Mouse (Mus musculus) MEL (cell line): Measurements from ENCODE around the gene Ssna1. TPM values are rescaled to one million over a fixed set of nuclear protein-coding genes. Genes with fewer than 3 reads are reported as not detected.
A peak's percentile ranks its signal among the peaks of the same experiment; 100 is the strongest.

ENCODE experiments used
- DNase-seq: peaks from one replicate; pipeline ENCODE4 v3.0.0; 2011; ENCODE audit warnings: low read depth, low spot score
- H3K27ac ChIP-seq: 2 replicates; pipeline ENCODE4 v1.5.1; 2012; ENCODE audit warnings: low read depth, mild to moderate bottlenecking, control low read depth, low read length, moderate library complexity; ENCODE audit not compliant: control insufficient read depth
- H3K27me3 ChIP-seq, 2 experiments: fragments of 150-350 bp in 1 of 2; sonication (generic) in 1 of 2; 2 replicates each; pipeline ENCODE4 v1.6.1; 2012; ENCODE audit warnings: low read length in 2 of 2, mild to moderate bottlenecking in 2 of 2, improper control_type of control experiment in 1 of 2, moderate library complexity in 1 of 2; ENCODE audit not compliant: insufficient read depth in 2 of 2, control insufficient read depth in 1 of 2
- H3K36me3 ChIP-seq, 2 experiments: 2 replicates each; pipeline ENCODE4 v1.6.1; 2012 to 2014; ENCODE audit warnings: low read length in 2 of 2, improper control_type of control experiment in 1 of 2, inconsistent platforms in 1 of 2, mild to moderate bottlenecking in 1 of 2; ENCODE audit not compliant: insufficient read depth in 2 of 2, control insufficient read depth in 1 of 2
- H3K4me1 ChIP-seq, 2 experiments: fragments of 150-350 bp in 1 of 2; sonication (generic) in 1 of 2; 2 replicates each; pipeline ENCODE4 v1.6.1; 2012; ENCODE audit warnings: low read length in 2 of 2, improper control_type of control experiment in 1 of 2, mild to moderate bottlenecking in 1 of 2; ENCODE audit not compliant: insufficient read depth in 2 of 2, control insufficient read depth in 1 of 2
- H3K4me3 ChIP-seq, 2 experiments: fragments of 150-350 bp in 1 of 2; sonication (generic) in 1 of 2; 2 replicates each; pipeline ENCODE4 v1.5.1; 2012; ENCODE audit warnings: low read depth in 2 of 2, low read length in 2 of 2, mild to moderate bottlenecking in 2 of 2, moderate library complexity in 2 of 2, control low read depth in 1 of 2, improper control_type of control experiment in 1 of 2; ENCODE audit not compliant: control insufficient read depth in 1 of 2, insufficient read depth in 1 of 2
- H3K79me2 ChIP-seq: 2 replicates; pipeline ENCODE4 v1.6.1; 2012; ENCODE audit warnings: mild to moderate bottlenecking, low read length, moderate library complexity; ENCODE audit not compliant: control insufficient read depth, poor library complexity, insufficient read depth
- H3K9ac ChIP-seq: 2 replicates; pipeline ENCODE4 v1.6.1; 2012; ENCODE audit warnings: low read depth, mild to moderate bottlenecking, control low read depth, low read length, moderate library complexity; ENCODE audit not compliant: control insufficient read depth, poor library complexity, severe bottlenecking
- H3K9me3 ChIP-seq: fragments of 150-350 bp; sonication (generic); replicated peaks from 2 replicates; pipeline ENCODE4 v1.6.1; 2012; ENCODE audit warnings: mild to moderate bottlenecking, low read length, improper control_type of control experiment, moderate library complexity; ENCODE audit not compliant: insufficient read depth
- CTCF ChIP-seq, 3 experiments: IDR thresholded peaks in 2 of 3; conservative IDR thresholded peaks in 1 of 3; 2 replicates each; pipeline ENCODE4 v1.5.1; 2011 to 2012; ENCODE audit warnings: low read length in 3 of 3, low read depth in 2 of 3, mild to moderate bottlenecking in 2 of 3, improper control_type of control experiment in 1 of 3, inconsistent platforms in 1 of 3, mixed read lengths in 1 of 3, moderate library complexity in 1 of 3; ENCODE audit not compliant: control insufficient read depth in 1 of 3, insufficient read depth in 1 of 3, poor library complexity in 1 of 3, severe bottlenecking in 1 of 3
- E2F4 ChIP-seq: IDR thresholded peaks from 2 replicates; pipeline ENCODE4 v1.6.1; 2011; ENCODE audit warnings: low read depth, low read length, improper control_type of control experiment, borderline replicate concordance
- MAFK ChIP-seq: IDR thresholded peaks from 2 replicates; pipeline ENCODE4 v1.6.1; 2011; ENCODE audit warnings: low read depth, mild to moderate bottlenecking, low read length, improper control_type of control experiment, borderline replicate concordance
- MEF2A ChIP-seq: IDR thresholded peaks from 2 replicates; pipeline ENCODE4 v1.6.1; 2014; ENCODE audit warnings: low read depth, mild to moderate bottlenecking, inconsistent platforms, low read length, improper control_type of control experiment; ENCODE audit not compliant: poor library complexity, insufficient replicate concordance, severe bottlenecking; ENCODE audit errors: extremely low read depth
- MYC ChIP-seq: IDR thresholded peaks from 2 replicates; pipeline ENCODE4 v1.6.1; 2011; ENCODE audit warnings: low read depth, mild to moderate bottlenecking, low read length, improper control_type of control experiment, moderate library complexity
- RAD21 ChIP-seq: IDR thresholded peaks from 2 replicates; pipeline ENCODE4 v1.6.1; 2011; ENCODE audit warnings: mild to moderate bottlenecking, low read depth, low read length, improper control_type of control experiment
- TBP ChIP-seq: IDR thresholded peaks from 2 replicates; pipeline ENCODE4 v1.8.0; 2011; ENCODE audit warnings: low read depth, low read length, improper control_type of control experiment
- TCF12 ChIP-seq: IDR thresholded peaks from 2 replicates; pipeline ENCODE4 v1.6.1; 2014; ENCODE audit warnings: low read depth, mild to moderate bottlenecking, inconsistent platforms, low read length, improper control_type of control experiment, moderate library complexity
- ZC3H11A ChIP-seq: IDR thresholded peaks from 2 replicates; pipeline ENCODE4 v1.6.1; 2012; ENCODE audit warnings: low read depth, mild to moderate bottlenecking, inconsistent platforms, low read length, improper control_type of control experiment
- ZMIZ1 ChIP-seq: IDR thresholded peaks from 2 replicates; pipeline ENCODE4 v1.6.1; 2012; ENCODE audit warnings: low read depth, mild to moderate bottlenecking, inconsistent platforms, low read length, improper control_type of control experiment, moderate library complexity
- ZNF384 ChIP-seq: IDR thresholded peaks from 2 replicates; pipeline ENCODE4 v1.6.1; 2012; ENCODE audit warnings: low read depth, mild to moderate bottlenecking, inconsistent platforms, low read length, improper control_type of control experiment
- polyA plus RNA-seq, 2 experiments: library from polyadenylated mRNA; stranded (reverse) in 1 of 2; unstranded in 1 of 2; fragments of >175 nt in 1 of 2; fragments of >200 nt in 1 of 2; gene quantifications; 2 replicates each; pipeline versions ENCODE4 v1.2.1 to v1.2.4; 2012; ENCODE audit warnings: low replicate concordance in 2 of 2, low read depth in 1 of 2; ENCODE audit not compliant: insufficient read length in 2 of 2, insufficient read depth in 1 of 2, missing spikeins in 1 of 2
- total RNA-seq: library from RNA; depleted of rRNA; stranded (reverse); fragments of 300-350 nt; gene quantifications from 2 replicates; pipeline ENCODE4 v1.2.3, GENCODE M21; 2012

Ssna1 gene
- total and polyA plus RNA-seq, 3 experiments = 158 to 226 TPM; not detected in 1

DNA sequence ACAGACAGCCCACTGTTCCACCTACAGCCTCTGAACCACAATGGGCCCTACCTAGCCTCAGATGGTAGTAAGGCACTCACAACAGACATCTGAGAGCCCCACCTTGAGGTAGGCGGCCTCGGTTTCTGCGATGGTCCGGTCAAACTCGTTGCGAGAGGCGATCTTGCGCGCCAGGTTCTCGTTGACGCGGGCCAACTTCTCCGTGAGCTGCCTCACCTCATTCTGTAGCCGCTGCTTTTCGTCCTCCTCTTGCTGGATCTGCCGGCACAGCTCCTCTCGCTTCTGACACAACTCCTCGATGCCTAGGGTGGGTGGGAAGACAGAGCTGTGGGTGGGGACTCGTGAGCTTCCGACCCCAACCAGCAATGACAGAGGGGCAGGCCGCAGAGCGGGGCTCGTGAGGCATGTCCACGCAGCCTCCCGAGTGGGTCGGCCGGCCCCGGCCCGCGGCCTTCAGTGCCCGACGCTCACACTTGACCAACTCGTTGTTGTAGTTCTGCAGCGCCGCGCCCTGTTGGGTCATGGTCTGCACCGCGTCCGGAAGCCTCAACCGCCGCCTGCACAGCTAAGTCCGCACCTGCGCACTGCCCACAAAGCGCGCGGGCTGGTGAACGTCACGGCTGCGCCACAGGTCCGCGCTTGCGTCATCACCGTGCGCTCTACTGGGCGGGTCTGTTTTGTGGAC, at the start of gene Ssna1, which contains the start of gene Anapc2 (continued):
- TF ChIP-seq MEF2A = no peak
- TF ChIP-seq MYC = no peak
- TF ChIP-seq ZMIZ1 = peak; percentile 65; the same call in 1 of the 2 replicates
- TF ChIP-seq CTCF (IDR thresholded peaks at IDR 0.05 in 2 of 3, conservative IDR thresholded peaks at IDR 0.05 in 1 of 3; ENCODE audit: control insufficient read depth in 1 of 3, insufficient read depth in 1 of 3, low read depth in 2 of 3, low read length in 3 of 3, poor library complexity in 1 of 3, severe bottlenecking in 1 of 3) = peak in 2 of 3 experiments; percentile 21 to 24; a peak in 3 of 6 replicates

DNA sequence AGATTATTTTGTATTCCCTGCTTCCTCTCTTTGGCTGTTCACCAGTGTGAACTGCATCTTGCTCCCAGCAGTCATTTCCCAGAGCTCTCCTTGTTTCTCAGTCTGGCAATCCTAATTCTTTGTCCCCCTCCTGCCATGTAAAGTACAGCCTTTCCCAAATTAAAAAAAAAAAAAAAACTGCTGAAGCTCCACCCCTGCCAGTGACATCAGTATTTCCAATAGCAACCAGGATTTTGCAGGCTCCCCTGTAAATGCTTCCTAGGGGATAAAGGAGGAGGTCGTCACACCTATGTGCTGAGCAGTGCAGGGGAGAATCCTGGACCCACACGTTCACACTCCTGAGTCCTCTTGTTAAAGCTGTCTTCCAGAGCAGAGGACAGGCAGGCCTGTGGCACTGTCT, 47.8 kb upstream of the Ssna1 start:
- TF ChIP-seq TCF12 (no peak), MAFK (no peak), ZNF384 (peak; percentile 53; the same call in 1 of the 2 replicates), RAD21 (no peak)
- Histone ChIP-seq H3K79me2 (no peaks in the 10 kb centered on the region), H3K27ac (no peak overlapping the region), H3K9me3 (no peaks in the 10 kb centered on the region), H3K4me3 (no peak overlapping the region), H3K4me1 (peaks cover 2 to 14% of the 10 kb centered on the region in 2 experiments; a peak in 3 of 4 replicates), H3K9ac (no peak overlapping the region), H3K36me3 (peaks cover 0 to 14% of the 10 kb centered on the region in 2 experiments; a peak in 2 of 4 replicates), H3K27me3 (no peaks in the 10 kb centered on the region)
- DNase-seq = no peak

DNA sequence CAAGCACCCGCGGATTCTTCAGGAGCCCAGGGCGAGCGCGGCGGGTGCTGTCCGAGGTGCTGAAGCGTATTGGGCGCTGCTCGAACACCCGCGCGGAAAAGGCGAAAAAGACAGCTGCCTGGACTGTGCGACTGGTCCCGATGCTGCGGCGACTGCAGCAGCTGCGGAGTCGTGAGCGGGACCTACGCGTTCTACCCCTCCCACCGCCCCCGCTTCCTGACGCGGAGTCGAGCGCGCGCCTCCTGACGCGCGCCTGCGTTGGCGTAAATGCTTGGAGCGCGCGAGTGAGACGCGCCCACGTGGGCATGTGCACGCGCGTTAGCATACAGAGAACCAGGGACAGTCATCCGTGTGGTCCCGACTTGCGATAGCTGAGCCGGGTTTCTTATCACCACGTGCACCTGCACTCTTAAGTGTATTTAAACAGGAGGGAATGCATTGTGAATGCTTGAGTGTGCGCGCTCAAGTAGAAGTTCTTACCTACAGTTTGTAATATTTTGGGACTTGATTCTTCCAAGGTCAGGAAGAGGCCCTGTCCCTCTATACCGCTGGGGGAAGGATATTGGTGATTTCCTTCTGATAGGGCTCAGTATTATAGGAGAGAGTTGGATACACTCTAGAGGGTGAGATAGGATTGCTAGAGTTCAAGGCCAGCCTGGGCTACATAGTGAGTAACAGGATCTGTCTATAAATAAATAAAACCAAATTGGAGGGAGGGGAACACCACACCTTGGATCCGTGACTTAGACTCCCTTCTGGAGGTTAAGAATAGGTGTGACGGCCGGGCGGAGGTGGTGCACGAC, 46.9 kb upstream of the Ssna1 start, which contains the start of gene Grin1:
Grin1 (minus strand) TSS at position 217 of the 803 bp plus-strand sequence.
- Histone ChIP-seq H3K4me3 (no peak within 1 kb of the TSS), H3K9me3 (no peaks in the 10 kb centered on the region), H3K9ac (no peak within 1 kb of the TSS), H3K27ac (no peak within 1 kb of the TSS), H3K36me3 (peaks cover 0 to 12% of the 10 kb centered on the region in 2 experiments; a peak in 2 of 4 replicates), H3K27me3 (no peaks in the 10 kb centered on the region), H3K4me1 (peaks cover 2 to 11% of the 10 kb centered on the region in 2 experiments; a peak in 3 of 4 replicates), H3K79me2 (no peaks in the 10 kb centered on the region)
- TF ChIP-seq E2F4 (no peak), MAFK (no peak), TBP (no peak), ZC3H11A (no peak)
- no peak for DNase-seq
